26 mouse cellular contexts compared by ENCODE assay signal in the genomic region with DNA sequence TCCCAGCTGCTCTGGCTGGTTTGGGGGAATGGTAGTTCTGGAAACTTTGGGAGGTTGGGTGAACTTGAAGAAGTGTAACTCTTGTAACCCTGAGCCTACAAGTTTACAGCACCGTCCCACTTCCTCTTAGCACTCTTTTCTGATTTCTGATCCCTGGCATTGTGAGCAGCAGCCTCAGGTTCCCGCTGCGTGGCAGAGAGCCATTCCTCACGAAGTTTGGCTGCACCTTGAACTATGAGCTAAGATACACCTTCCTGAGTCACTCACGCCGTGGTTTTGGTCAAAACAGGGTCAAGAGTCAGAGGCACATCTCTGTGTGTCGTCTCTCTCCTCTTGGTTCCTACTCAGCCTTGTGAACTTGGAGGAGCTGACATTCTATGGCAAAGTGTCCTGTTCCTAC. TPM values are rescaled to one million over a fixed set of nuclear protein-coding genes. Genes with fewer than 3 reads are reported as not detected.
DNase-seq lines count a peak whose midpoint lies in the region; ATAC-seq and TF ChIP-seq lines count a peak whose summit lies in the region.
"Had no signal": no experiment of that assay in that cellular context is flagged by ENCODE, and none has a peak within 500 bp of the region (broad histone marks: within the 10 kb centered on the region; RNA-seq: fewer than 3 reads in every experiment).

No protein-coding gene starts in this region.

- TF ChIP-seq CTCF in kidney, adult 2 months (conservative IDR thresholded peaks at IDR 0.05; ENCODE audit: insufficient read depth, insufficient read length, low read depth, low read length) = no peak

- peak; percentile 7 for DNase-seq in kidney, adult 11 months
- DNase-seq in kidney, postnatal 4 days = no peak
- DNase-seq in kidney, adult 2 months = peak; percentile 60
- DNase-seq in kidney, postnatal 14 days = no peak
- DNase-seq in kidney, adult 9 months = peak; percentile 41
- DNase-seq: adrenal gland, adult 8-10 months; adrenal gland, postnatal 14 days; adrenal gland, postnatal 36 days; B cell, adult 2 months; cerebellum, adult 11-12 months; cerebellum, adult 2 months; cerebellum, adult 9-10 months; cerebellum, postnatal 10 days; cerebellum, postnatal 25 days had no signal

- H3K36me3 ChIP-seq in kidney, adult 2 months (ENCODE audit: control insufficient read depth, insufficient read depth, low read length) = no peaks in the 10 kb centered on the region
- no peaks in the 10 kb centered on the region for H3K36me3 ChIP-seq in kidney, embryonic 15.5 days
- H3K36me3 ChIP-seq: embryonic facial prominence, embryonic 10.5 days; embryonic facial prominence, embryonic 12.5 days; forebrain, embryonic 15.5 days; G1E had no signal

- no peak for ATAC-seq in kidney, embryonic 15.5 days (replicated peaks; ENCODE audit: low FRiP score)
- ATAC-seq: activated CD4-positive, CD25-positive, alpha-beta regulatory T cell, adult 4 months; CD4-positive, CD25-positive, alpha-beta regulatory T cell, adult 4 months; forebrain, embryonic 13.5 days; forebrain, embryonic 15.5 days; Patski had no signal

- H3K4me2 ChIP-seq in kidney, embryonic 15.5 days = no peak overlapping the region
- H3K4me2 ChIP-seq: embryonic facial prominence, embryonic 12.5 days; forebrain, embryonic 13.5 days; forebrain, embryonic 15.5 days had no signal

- no peaks in the 10 kb centered on the region for H3K4me1 ChIP-seq in kidney, adult 2 months (ENCODE audit: control insufficient read depth, insufficient read depth, low read length)
- no peaks in the 10 kb centered on the region for H3K4me1 ChIP-seq in kidney, embryonic 15.5 days
- H3K4me1 ChIP-seq: embryonic facial prominence, embryonic 10.5 days; embryonic facial prominence, embryonic 12.5 days; forebrain, embryonic 13.5 days; forebrain, embryonic 15.5 days had no signal

- no peak for TF ChIP-seq POLR2A in kidney, adult 2 months (IDR thresholded peaks at IDR 0.05; ENCODE audit: low read depth, low read length)

- 53% methylated on average over 7 of the region's 7 CpGs for WGBS in kidney, adult 2 months
- 73% methylated on average over 7 of the region's 7 CpGs for WGBS in kidney, embryonic 15.5 days

- no peaks in the 10 kb centered on the region for H3K9me3 ChIP-seq in kidney, embryonic 15.5 days (replicated peaks)
- H3K9me3 ChIP-seq: embryonic facial prominence, embryonic 12.5 days; forebrain, embryonic 15.5 days had no signal

- H3K4me3 ChIP-seq in kidney, adult 2 months (ENCODE audit: insufficient read depth, low read depth, low read length) = no peak overlapping the region
- H3K4me3 ChIP-seq in kidney, embryonic 15.5 days (replicated peaks) = no peak overlapping the region
- H3K4me3 ChIP-seq: embryonic facial prominence, embryonic 10.5 days; embryonic facial prominence, embryonic 12.5 days; forebrain, embryonic 13.5 days; forebrain, embryonic 15.5 days had no signal

- H3K27ac ChIP-seq in kidney, adult 2 months (ENCODE audit: insufficient read depth, low read depth, low read length) = no peak overlapping the region
- H3K27ac ChIP-seq in kidney, embryonic 15.5 days = no peak overlapping the region
- H3K27ac ChIP-seq: embryonic facial prominence, embryonic 10.5 days; embryonic facial prominence, embryonic 12.5 days; forebrain, embryonic 13.5 days; forebrain, embryonic 15.5 days had no signal

- no peaks in the 10 kb centered on the region for H3K27me3 ChIP-seq in kidney, adult 2 months (replicated peaks; ENCODE audit: control insufficient read depth, insufficient read depth, low read length)
- H3K27me3 ChIP-seq in kidney, embryonic 15.5 days = no peaks in the 10 kb centered on the region
- H3K27me3 ChIP-seq: CH12.LX; embryonic facial prominence, embryonic 12.5 days; forebrain, embryonic 13.5 days; forebrain, embryonic 15.5 days had no signal

- H3K9ac ChIP-seq in kidney, embryonic 15.5 days = no peak overlapping the region
- H3K9ac ChIP-seq: embryonic facial prominence, embryonic 12.5 days; forebrain, embryonic 13.5 days; forebrain, embryonic 15.5 days had no signal

RNA-seq across cellular contexts. Expression of a gene that starts 48.6 kb away (rescaled TPM):
- 0.01 and 0.03 TPM in 2 replicates for polyA plus RNA-seq in kidney, adult 2 months (2012; rRNA removed)
- 0.04 TPM in 2 replicates for polyA plus RNA-seq in kidney, embryonic 15.5 days (2015; fragmentation: Nextera tagmentation; extraction: Ambion mirVana)
- polyA plus RNA-seq: cortical plate, adult 2 months; G1E; Patski had no signal

RNA-seq across cellular contexts. Expression of a gene that starts 57.5 kb away (rescaled TPM):
- not detected in 2 replicates for polyA plus RNA-seq in kidney, adult 2 months (2012; rRNA removed)
- polyA plus RNA-seq in kidney, embryonic 15.5 days (2015; fragmentation: Nextera tagmentation; extraction: Ambion mirVana) = not detected in 2 replicates
- polyA plus RNA-seq: activated CD4-positive, CD25-positive, alpha-beta regulatory T cell, adult 4 months; CD4-positive, CD25-positive, alpha-beta regulatory T cell, adult 4 months; cerebellum, adult 2 months; forebrain, embryonic 11.5 days; forebrain, embryonic 13.5 days; G1E had no signal

Comparison
In these comparisons a context has a peak if more than half of its experiments do, and no peak if none do; other contexts are left out.
1. DNase-seq: peak in kidney, adult 11 months (single experiment), kidney, adult 2 months (single experiment) and kidney, adult 9 months (single experiment); none in kidney, postnatal 4 days (0 of 2) and kidney, postnatal 14 days (single experiment).